Mouse (Mus musculus) spleen, adult 2 months (tissue): ENCODE data around the gene Lins1. TPM values are rescaled to one million over a fixed set of nuclear protein-coding genes. Genes with fewer than 3 reads are reported as not detected.
A peak's percentile ranks its signal among the peaks of the same experiment; 100 is the strongest.

ENCODE experiments used
- DNase-seq, 2 experiments: peaks; one replicate each; pipeline versions ENCODE4 v3.0.0 to v3.0.0-alpha.2; 2012 to 2021; ENCODE audit warnings: low spot score in 2 of 2, low read depth in 1 of 2
- H3K27ac ChIP-seq: fragments of 200-500 bp; 2 replicates; pipeline ENCODE4 v1.5.1; 2012; ENCODE audit warnings: low read length, inconsistent platforms; ENCODE audit not compliant: insufficient read depth
- H3K27me3 ChIP-seq: fragments of 200-500 bp; 2 replicates; pipeline ENCODE4 v1.6.1; 2012; ENCODE audit warnings: mild to moderate bottlenecking, moderate library complexity, low read length, inconsistent platforms; ENCODE audit not compliant: control insufficient read depth, insufficient read depth
- H3K36me3 ChIP-seq: fragments of 200-500 bp; 2 replicates; pipeline ENCODE4 v1.6.1; 2012; ENCODE audit warnings: mild to moderate bottlenecking, low read length, inconsistent platforms; ENCODE audit not compliant: control insufficient read depth, insufficient read depth
- H3K4me1 ChIP-seq: fragments of 200-500 bp; 2 replicates; pipeline ENCODE4 v1.6.1; 2011; ENCODE audit warnings: inconsistent platforms; ENCODE audit not compliant: control insufficient read depth, insufficient read depth, insufficient read length
- H3K4me3 ChIP-seq: fragments of 200-500 bp; 2 replicates; pipeline ENCODE4 v1.5.1; 2011; ENCODE audit warnings: mild to moderate bottlenecking, inconsistent platforms; ENCODE audit not compliant: insufficient read depth, insufficient read length; ENCODE audit errors: extremely low read depth
- CTCF ChIP-seq: fragments of 200-500 bp; IDR thresholded peaks from 2 replicates; pipeline ENCODE4 v1.5.1; 2011; ENCODE audit warnings: mild to moderate bottlenecking, inconsistent platforms; ENCODE audit not compliant: insufficient read depth, insufficient read length, insufficient replicate concordance; ENCODE audit errors: extremely low read depth
- POLR2A ChIP-seq: fragments of 200-500 bp; IDR thresholded peaks from 2 replicates; pipeline ENCODE4 v1.6.1; 2011; ENCODE audit warnings: low read depth, low read length, inconsistent platforms
- WGBS: fragments of 180-500 bp; shearing (Covaris S2); methylation state at CpG from one replicate; pipeline ENCODE4 v1.1.7; 2018; 5-methylcytosine and 5-hydroxymethylcytosine counted together
- polyA plus RNA-seq: library from polyadenylated mRNA; depleted of rRNA; stranded (reverse); fragments of >200 nt; gene quantifications from 2 replicates; pipeline ENCODE4 v1.2.3, GENCODE M21; 2012

Gene Lins1
- polyA plus RNA-seq, 1 experiment: 2.8 TPM

DNA sequence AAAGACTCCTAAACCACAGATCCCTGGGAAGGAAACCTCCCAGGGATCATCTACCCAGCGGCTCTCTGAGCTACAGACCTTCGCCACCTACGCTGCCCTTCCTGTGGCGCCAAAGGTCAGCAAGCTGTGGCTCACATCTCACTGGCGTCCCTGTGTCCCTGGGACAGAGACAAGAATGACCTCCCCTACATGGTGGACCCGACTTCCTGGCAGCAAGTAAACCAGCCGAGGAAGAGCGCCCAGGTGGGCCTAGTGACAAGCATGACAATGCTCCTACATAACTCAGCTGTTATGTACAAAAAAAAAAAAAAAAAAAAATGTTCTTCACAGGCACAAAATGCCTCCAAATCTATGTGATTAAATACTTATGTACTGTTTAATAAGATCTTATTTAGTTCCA, 28.7 kb upstream of the Lins1 start:
- Histone ChIP-seq H3K36me3 (peaks cover 10% of the 10 kb centered on the region), H3K27ac (no peak overlapping the region), H3K4me3 (no peak overlapping the region), H3K4me1 (no peaks in the 10 kb centered on the region), H3K27me3 (no peaks in the 10 kb centered on the region)
- TF ChIP-seq CTCF: no peak
- TF ChIP-seq POLR2A: no peak
- 83% methylated on average over 8 of the region's 8 CpGs for WGBS
- no peak for DNase-seq

DNA sequence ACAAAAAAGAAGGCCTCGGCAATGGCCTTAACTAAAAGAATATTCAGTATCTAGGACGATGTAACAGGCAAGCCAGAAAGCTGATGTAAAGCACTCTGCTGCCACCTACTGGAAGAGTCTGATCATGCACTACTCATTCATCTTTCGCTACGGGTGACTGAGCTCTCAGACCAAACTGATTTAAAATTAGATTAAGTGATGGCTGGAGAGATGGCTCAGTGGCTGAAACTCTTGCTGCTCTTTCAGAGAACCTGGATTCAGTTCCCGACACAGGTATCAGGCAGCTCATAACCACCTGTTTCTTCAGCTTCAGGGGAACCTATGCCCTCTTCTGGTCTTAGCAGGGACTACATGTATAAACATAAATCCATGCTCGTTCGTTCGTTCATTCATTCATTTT, 28.1 kb upstream of the Lins1 start:
- no peaks in the 10 kb centered on the region for H3K4me1 ChIP-seq
- TF ChIP-seq POLR2A (no peak), CTCF (peak; percentile 68; the same call in 1 of the 2 replicates)
- H3K36me3 ChIP-seq: peaks cover 10% of the 10 kb centered on the region
- H3K27me3 ChIP-seq: no peaks in the 10 kb centered on the region
- peak; percentile 45 to 56 for DNase-seq
- no peak overlapping the region for H3K27ac ChIP-seq
- 18% methylated on average over 8 of the region's 8 CpGs for WGBS
- peak overlapping the region; percentile 1; the same call in 1 of the 2 replicates for H3K4me3 ChIP-seq

GRCm38 (mm10) chr7:66663548-66663947, 26.1 kb upstream of the Lins1 start:
- DNase-seq: no peak
- TF ChIP-seq POLR2A: no peak
- TF ChIP-seq CTCF: no peak
- H3K27ac ChIP-seq: no peak overlapping the region

GRCm38 (mm10) chr7:66667064-66667463, 22.6 kb upstream of the Lins1 start:
- H3K27ac ChIP-seq: no peak overlapping the region
- no peaks in the 10 kb centered on the region for H3K4me1 ChIP-seq
- H3K27me3 ChIP-seq: no peaks in the 10 kb centered on the region
- DNase-seq: no peak
- peaks cover 3% of the 10 kb centered on the region for H3K36me3 ChIP-seq
- TF ChIP-seq POLR2A: no peak
- no peak overlapping the region for H3K4me3 ChIP-seq

More at GRCm38 (mm10) chr7:66663548-66663947, 26.1 kb upstream of the Lins1 start:
- Histone ChIP-seq H3K27me3 (no peaks in the 10 kb centered on the region), H3K4me1 (no peaks in the 10 kb centered on the region), H3K36me3 (peaks cover 9% of the 10 kb centered on the region), H3K4me3 (no peak overlapping the region)
- 83% methylated on average over 3 of the region's 3 CpGs for WGBS

DNA sequence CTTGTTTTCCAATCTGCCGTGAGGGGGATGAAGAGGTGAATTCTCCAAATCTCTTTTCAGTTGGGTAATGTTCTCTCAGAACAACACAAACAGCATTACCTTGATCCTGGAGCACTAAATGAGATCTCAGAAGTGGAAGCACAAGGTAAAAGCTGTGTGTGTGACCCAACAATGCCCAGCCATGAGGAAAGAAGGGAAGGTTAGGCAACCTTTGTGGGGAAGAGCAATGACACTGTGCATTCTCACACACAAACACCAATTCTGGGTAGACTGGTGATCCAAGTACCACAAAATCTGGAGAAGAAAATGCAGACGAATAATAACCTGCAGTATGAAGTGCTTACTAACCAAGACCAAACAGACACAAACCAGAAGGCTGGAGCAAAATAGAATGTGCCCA, 13.9 kb upstream of the Lins1 start:
- no peak for DNase-seq
- no peak overlapping the region for H3K27ac ChIP-seq
- TF ChIP-seq CTCF (no peak), POLR2A (no peak)
- no peaks in the 10 kb centered on the region for H3K4me1 ChIP-seq
- H3K4me3 ChIP-seq: no peak overlapping the region
- peaks cover 39% of the 10 kb centered on the region for H3K36me3 ChIP-seq
- 92% methylated on average over 2 of the region's 2 CpGs for WGBS
- H3K27me3 ChIP-seq: no peaks in the 10 kb centered on the region

DNA sequence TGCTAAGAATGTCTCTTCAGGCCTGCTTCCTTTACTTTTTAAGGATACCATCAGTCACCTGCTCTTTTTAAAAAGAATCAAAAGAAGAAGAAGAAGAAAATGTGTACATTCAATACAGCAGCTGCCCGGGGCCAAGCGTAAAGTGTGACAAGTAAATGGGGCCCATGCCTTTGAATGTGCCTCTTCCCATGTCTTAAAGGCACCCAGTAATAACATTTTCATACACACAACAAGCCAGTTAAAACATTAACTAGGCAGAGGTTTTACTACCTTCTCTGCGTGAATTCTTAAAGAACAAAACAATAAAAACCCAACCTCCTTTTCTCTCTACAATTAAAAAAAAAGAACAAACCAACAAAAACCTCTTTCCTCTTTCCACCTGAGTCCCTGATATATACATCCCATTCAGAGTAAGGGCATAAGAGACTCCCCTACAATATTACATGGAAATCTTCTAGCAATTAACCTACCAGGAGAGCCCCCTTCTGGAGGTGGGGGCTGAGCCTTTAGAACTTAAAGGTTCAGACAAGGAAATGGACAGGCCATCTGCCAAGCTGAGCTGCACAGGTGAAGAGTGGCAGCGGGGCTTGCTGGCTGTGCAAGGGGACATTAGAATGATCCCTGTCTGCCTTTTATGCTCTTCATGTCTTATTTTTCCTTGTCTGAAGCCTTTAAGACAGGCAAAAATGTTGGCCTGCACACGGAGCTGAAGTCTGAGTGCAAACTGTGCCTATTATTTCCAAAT, 7.4 kb upstream of the Lins1 start:
- H3K4me3 ChIP-seq: no peak overlapping the region
- H3K4me1 ChIP-seq: no peaks in the 10 kb centered on the region
- TF ChIP-seq POLR2A (no peak), CTCF (no peak)
- H3K27ac ChIP-seq: no peak overlapping the region
- H3K27me3 ChIP-seq: no peaks in the 10 kb centered on the region
- 93% methylated on average over 5 of the region's 5 CpGs for WGBS
- H3K36me3 ChIP-seq: peaks cover 28% of the 10 kb centered on the region
- DNase-seq: no peak

DNA sequence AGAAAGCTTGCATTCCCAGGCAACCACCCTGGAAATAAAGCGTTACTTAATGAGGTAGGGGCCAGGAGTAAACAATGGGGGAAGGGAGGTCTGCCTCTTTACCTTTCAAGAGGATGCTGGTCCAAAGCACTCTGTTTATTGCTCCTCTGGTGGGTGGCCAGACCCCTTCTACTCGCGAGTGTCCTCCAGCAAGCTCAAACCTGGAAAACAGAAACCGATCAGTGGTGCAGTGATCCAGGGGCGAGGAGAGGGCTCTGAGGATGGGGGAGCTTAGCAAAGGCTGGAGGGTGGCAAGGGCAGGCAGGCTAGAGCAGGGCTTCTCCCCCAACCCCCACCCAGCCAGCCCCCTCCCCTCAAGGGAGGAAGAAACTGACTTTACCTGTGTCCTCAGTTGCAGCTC, 968 bp upstream of the Lins1 start:
- no peak for TF ChIP-seq CTCF
- no peak for TF ChIP-seq POLR2A
- no peak overlapping the region for H3K27ac ChIP-seq
- H3K4me1 ChIP-seq: peaks cover 4% of the 10 kb centered on the region; the same call in 1 of the 2 replicates
- H3K4me3 ChIP-seq: peak overlapping the region; percentile 87
- WGBS: 15% methylated on average over 5 of the region's 5 CpGs
- H3K36me3 ChIP-seq: no peaks in the 10 kb centered on the region; the same call in 1 of the 2 replicates
- no peaks in the 10 kb centered on the region for H3K27me3 ChIP-seq
- DNase-seq: no peak
